ENCODE assay signal across 24 mouse cellular contexts in the genomic region with DNA sequence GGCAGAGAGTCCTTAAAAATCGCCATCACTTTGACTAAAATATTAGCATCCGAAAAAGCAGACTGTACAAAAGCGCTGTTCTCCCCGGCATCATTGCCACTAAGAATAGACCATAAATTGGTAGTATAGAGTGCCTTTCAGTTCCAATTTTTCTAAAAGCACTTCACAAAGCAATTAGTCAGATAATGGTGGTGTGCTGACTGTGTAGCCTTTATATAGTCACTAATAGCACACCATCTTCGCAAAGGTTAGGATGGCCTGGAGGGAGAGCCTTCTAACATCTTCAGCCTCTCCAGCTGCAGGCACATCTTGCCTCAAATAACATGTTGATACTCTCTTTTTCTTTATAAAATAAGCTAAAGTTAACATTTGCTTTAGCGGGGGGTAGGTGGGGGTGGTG.
A peak's percentile ranks its signal among the peaks of the same experiment; 100 is the strongest.
DNase-seq lines count a peak whose midpoint lies in the region; ATAC-seq lines count a peak whose summit lies in the region.
"Had no signal": no experiment of that assay in that cellular context is flagged by ENCODE, and none has a peak within 500 bp of the region (broad histone marks: within the 10 kb centered on the region; RNA-seq: fewer than 3 reads in every experiment).

No protein-coding gene starts in this region.

- H3K4me2 ChIP-seq in forebrain, embryonic 11.5 days (ENCODE audit: low read depth, low read length, severe bottlenecking) = no peak overlapping the region
- H3K4me2 ChIP-seq in neural tube, embryonic 13.5 days = no peak overlapping the region
- no peak overlapping the region for H3K4me2 ChIP-seq in neural tube, embryonic 15.5 days
- no peak overlapping the region for H3K4me2 ChIP-seq in forebrain, embryonic 15.5 days (replicated peaks)
- H3K4me2 ChIP-seq: embryonic facial prominence, embryonic 12.5 days; heart, embryonic 13.5 days; hindbrain, embryonic 15.5 days had no signal

- H3K9ac ChIP-seq in forebrain, embryonic 11.5 days (ENCODE audit: low read length) = no peak overlapping the region
- no peak overlapping the region for H3K9ac ChIP-seq in neural tube, embryonic 13.5 days
- no peak overlapping the region for H3K9ac ChIP-seq in neural tube, embryonic 15.5 days (replicated peaks)
- H3K9ac ChIP-seq in forebrain, embryonic 15.5 days (replicated peaks) = no peak overlapping the region
- H3K9ac ChIP-seq: embryonic facial prominence, embryonic 12.5 days; heart, embryonic 13.5 days; hindbrain, embryonic 15.5 days had no signal

- no peak for DNase-seq in forebrain, embryonic 11.5 days (ENCODE audit: low spot score)
- no peak for DNase-seq in forebrain, embryonic 10.5 days (ENCODE audit: extremely low spot score, low spot score)
- no peak for DNase-seq in gastrocnemius, adult 8-10 months (ENCODE audit: low spot score in 2 of 2)
- no peak for DNase-seq in adrenal gland, postnatal 36 days
- no peak for DNase-seq in embryo, embryonic 10 days (ENCODE audit: low spot score)
- DNase-seq: adrenal gland, postnatal 14 days; B cell, adult 2 months; cerebellum, adult 11 months; cerebellum, adult 8-10 months; cerebellum, postnatal 14 days; gastrocnemius, postnatal 25 days; heart, adult 11 months; heart, postnatal 36 days; kidney, adult 11 months had no signal

- WGBS in forebrain, embryonic 11.5 days = 77% methylated on average over 6 of the region's 6 CpGs
- WGBS in forebrain, embryonic 10.5 days = 85% methylated on average over 6 of the region's 6 CpGs
- WGBS in neural tube, embryonic 13.5 days = 63% methylated on average over 6 of the region's 6 CpGs
- 71% methylated on average over 6 of the region's 6 CpGs for WGBS in neural tube, embryonic 15.5 days
- 54% methylated on average over 6 of the region's 6 CpGs for WGBS in forebrain, embryonic 15.5 days

- no peaks in the 10 kb centered on the region for H3K27me3 ChIP-seq in forebrain, embryonic 11.5 days (ENCODE audit: control insufficient read depth, insufficient read depth, low read length)
- H3K27me3 ChIP-seq in forebrain, embryonic 10.5 days (ENCODE audit: poor library complexity, severe bottlenecking) = no peaks in the 10 kb centered on the region
- H3K27me3 ChIP-seq in neural tube, embryonic 13.5 days = no peaks in the 10 kb centered on the region
- no peaks in the 10 kb centered on the region for H3K27me3 ChIP-seq in neural tube, embryonic 15.5 days (replicated peaks)
- H3K27me3 ChIP-seq in forebrain, embryonic 15.5 days = no peaks in the 10 kb centered on the region
- H3K27me3 ChIP-seq: embryonic facial prominence, embryonic 12.5 days; heart, embryonic 13.5 days; hindbrain, embryonic 15.5 days had no signal

- no peaks in the 10 kb centered on the region for H3K4me1 ChIP-seq in forebrain, embryonic 11.5 days (replicated peaks; ENCODE audit: control insufficient read depth, insufficient read depth, low read length)
- 0 out of 2 replicates have a peak, but pooled peaks cover 5% of the 10 kb centered on the region for H3K4me1 ChIP-seq in forebrain, embryonic 10.5 days
- no peaks in the 10 kb centered on the region for H3K4me1 ChIP-seq in neural tube, embryonic 13.5 days (replicated peaks)
- peaks cover 6% of the 10 kb centered on the region; the same call in 1 of the 2 replicates for H3K4me1 ChIP-seq in neural tube, embryonic 15.5 days
- H3K4me1 ChIP-seq in forebrain, embryonic 15.5 days = peaks cover 5% of the 10 kb centered on the region
- H3K4me1 ChIP-seq: embryonic facial prominence, embryonic 12.5 days had no signal

- H3K27ac ChIP-seq in forebrain, embryonic 11.5 days (ENCODE audit: low read depth, low read length) = no peak overlapping the region
- H3K27ac ChIP-seq in forebrain, embryonic 10.5 days = no peak overlapping the region
- 0 out of 2 replicates have a peak overlapping the region, but pooled peaks have one; percentile 18 for H3K27ac ChIP-seq in neural tube, embryonic 13.5 days (replicated peaks)
- H3K27ac ChIP-seq in neural tube, embryonic 15.5 days (replicated peaks) = no peak overlapping the region
- peak overlapping the region; percentile 31 for H3K27ac ChIP-seq in forebrain, embryonic 15.5 days (replicated peaks)
- H3K27ac ChIP-seq: embryonic facial prominence, embryonic 12.5 days; heart, embryonic 13.5 days; hindbrain, embryonic 15.5 days had no signal

- H3K4me3 ChIP-seq in forebrain, embryonic 11.5 days (ENCODE audit: low read depth, low read length) = no peak overlapping the region
- no peak overlapping the region for H3K4me3 ChIP-seq in forebrain, embryonic 10.5 days
- no peak overlapping the region for H3K4me3 ChIP-seq in neural tube, embryonic 13.5 days
- no peak overlapping the region for H3K4me3 ChIP-seq in neural tube, embryonic 15.5 days (replicated peaks)
- H3K4me3 ChIP-seq in forebrain, embryonic 15.5 days = no peak overlapping the region
- H3K4me3 ChIP-seq: embryonic facial prominence, embryonic 12.5 days; heart, embryonic 13.5 days; hindbrain, embryonic 15.5 days had no signal

- no peaks in the 10 kb centered on the region for H3K9me3 ChIP-seq in forebrain, embryonic 11.5 days (ENCODE audit: control insufficient read depth, low read length)
- no peaks in the 10 kb centered on the region for H3K9me3 ChIP-seq in forebrain, embryonic 10.5 days
- no peaks in the 10 kb centered on the region for H3K9me3 ChIP-seq in neural tube, embryonic 13.5 days
- H3K9me3 ChIP-seq in neural tube, embryonic 15.5 days (replicated peaks) = no peaks in the 10 kb centered on the region
- no peaks in the 10 kb centered on the region for H3K9me3 ChIP-seq in forebrain, embryonic 15.5 days
- H3K9me3 ChIP-seq: embryonic facial prominence, embryonic 12.5 days; G1E; heart, embryonic 13.5 days; hindbrain, embryonic 15.5 days had no signal

- no peaks in the 10 kb centered on the region for H3K36me3 ChIP-seq in forebrain, embryonic 11.5 days (ENCODE audit: control insufficient read depth, insufficient read depth, low read length)
- no peaks in the 10 kb centered on the region for H3K36me3 ChIP-seq in forebrain, embryonic 10.5 days (replicated peaks)
- H3K36me3 ChIP-seq in neural tube, embryonic 13.5 days = no peaks in the 10 kb centered on the region
- H3K36me3 ChIP-seq in neural tube, embryonic 15.5 days = no peaks in the 10 kb centered on the region
- no peaks in the 10 kb centered on the region for H3K36me3 ChIP-seq in forebrain, embryonic 15.5 days
- H3K36me3 ChIP-seq: embryonic facial prominence, embryonic 12.5 days; G1E; heart, embryonic 13.5 days; hindbrain, embryonic 15.5 days had no signal

- ATAC-seq in forebrain, embryonic 11.5 days (replicated peaks; ENCODE audit: low FRiP score) = peak; percentile 45; the same call in 1 of the 2 replicates
- ATAC-seq in neural tube, embryonic 13.5 days (ENCODE audit: low read depth) = no peak
- no peak for ATAC-seq in neural tube, embryonic 15.5 days (ENCODE audit: low FRiP score)
- peak; percentile 62 for ATAC-seq in forebrain, embryonic 15.5 days (replicated peaks)
- ATAC-seq: activated CD4-positive, CD25-positive, alpha-beta regulatory T cell, adult 4 months; CD4-positive, CD25-positive, alpha-beta regulatory T cell, adult 4 months; inflammation-experienced regulatory T-cells, adult 6 months had no signal

Comparison
In these comparisons a context has a peak if more than half of its experiments do, and no peak if none do; other contexts are left out.
1. H3K27ac ChIP-seq: peak in neural tube, embryonic 13.5 days (single experiment) and forebrain, embryonic 15.5 days (single experiment); none in forebrain, embryonic 11.5 days (single experiment), forebrain, embryonic 10.5 days (single experiment) and neural tube, embryonic 15.5 days (single experiment).
2. ATAC-seq: peak in forebrain, embryonic 11.5 days (single experiment) and forebrain, embryonic 15.5 days (single experiment); none in neural tube, embryonic 13.5 days (single experiment) and neural tube, embryonic 15.5 days (single experiment).